Mouse (Mus musculus) urinary bladder, postnatal 36 days (tissue): ENCODE data around the gene Ppp2r5e.

Experiments used
- DNase-seq, 2 experiments: peaks; one replicate each; pipeline ENCODE4 v3.0.0; 2022; ENCODE audit warnings: low spot score in 2 of 2, mixed read lengths in 1 of 2

The Ppp2r5e gene

DNA sequence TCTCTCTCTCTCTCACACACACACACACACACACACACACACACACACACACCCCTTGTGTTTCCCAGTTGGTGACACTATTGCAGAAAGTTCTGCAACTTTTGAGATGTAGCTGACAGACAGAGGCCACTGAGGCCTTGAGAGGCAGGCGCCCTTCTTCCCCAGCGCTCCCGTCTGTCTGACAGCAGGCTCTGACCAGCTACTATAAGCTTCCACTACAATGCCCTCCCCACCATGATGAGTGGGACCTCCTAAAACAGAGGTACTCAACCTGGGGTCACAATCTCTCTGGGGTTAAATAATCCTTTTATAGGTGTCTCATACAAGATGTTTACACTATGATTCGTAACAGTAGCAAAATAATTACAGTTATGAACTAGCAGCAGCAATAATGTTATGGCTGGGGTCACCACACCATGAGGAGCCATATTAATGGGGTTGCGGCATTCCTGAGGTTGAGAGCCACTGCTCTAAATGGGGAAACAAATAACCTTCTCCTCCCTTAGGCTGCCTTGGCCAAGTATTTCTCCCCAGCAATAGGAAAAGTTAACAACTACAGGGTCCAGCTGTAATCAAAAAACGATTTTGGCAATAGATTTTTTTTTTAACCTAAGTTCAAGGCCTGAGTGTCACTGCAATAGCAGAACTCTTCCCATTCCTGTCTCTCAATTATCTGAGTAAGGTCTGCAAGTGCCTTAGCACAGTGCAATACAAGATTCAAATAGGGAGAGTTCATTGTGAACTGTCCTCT, 58.2 kb downstream of the Ppp2r5e start:
- DNase-seq, result no peak

DNA sequence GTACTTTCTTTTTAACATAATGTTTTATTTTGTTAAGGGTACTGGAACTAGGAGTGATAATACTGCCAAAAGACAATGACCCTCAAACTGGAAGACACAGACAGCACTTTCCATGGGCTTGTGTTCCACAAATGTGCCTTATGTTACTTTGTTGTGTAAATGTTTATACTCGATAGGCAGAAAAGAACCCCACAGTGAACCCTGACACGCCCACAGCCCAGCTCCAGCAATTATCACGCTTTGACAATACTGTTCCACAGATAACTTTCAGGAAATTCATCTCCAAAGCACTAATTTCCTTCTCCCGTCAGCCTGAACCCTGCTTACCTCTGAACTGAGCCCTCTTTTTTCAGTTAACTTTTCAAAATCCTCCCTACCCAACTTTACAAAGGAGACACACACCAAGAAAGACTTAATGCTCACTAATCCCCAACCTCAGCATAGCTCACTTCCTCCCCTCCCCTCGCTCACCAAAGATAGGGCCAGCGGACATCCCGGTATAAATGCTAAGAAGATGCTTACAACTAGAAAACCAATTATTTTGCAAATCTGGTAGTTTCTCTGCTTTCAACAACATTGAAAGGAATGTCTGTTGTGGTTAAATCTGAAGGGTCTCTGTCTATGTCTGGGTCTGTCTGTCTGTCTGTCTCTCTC, 58.9 kb downstream of the Ppp2r5e start:
- peak in 1 of 2 experiments; percentile 12 for DNase-seq

DNA sequence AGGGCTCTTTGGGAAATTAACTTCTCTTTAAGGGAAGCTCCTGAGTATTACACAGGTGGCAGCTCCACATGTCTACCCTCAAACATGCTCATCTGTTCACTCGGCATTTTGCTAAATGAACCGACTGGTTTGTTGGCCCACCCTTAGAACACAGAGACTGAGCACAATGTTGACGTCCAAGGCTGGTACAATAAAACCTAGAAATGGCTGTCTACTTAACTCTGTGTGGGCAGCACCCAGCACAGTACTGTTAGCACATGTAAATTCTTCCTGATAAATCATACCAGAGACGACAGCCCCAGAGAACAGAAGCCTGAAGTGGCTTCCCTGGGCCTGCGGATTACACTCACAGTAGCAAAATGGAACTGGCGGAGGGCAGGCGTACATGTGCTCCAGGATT, 59.5 kb downstream of the Ppp2r5e start:
- DNase-seq, result no peak

- no peak for DNase-seq
These were observed 62.9 kb downstream of the Ppp2r5e start for GRCm38 (mm10) chr12:75533145-75533544.

DNA sequence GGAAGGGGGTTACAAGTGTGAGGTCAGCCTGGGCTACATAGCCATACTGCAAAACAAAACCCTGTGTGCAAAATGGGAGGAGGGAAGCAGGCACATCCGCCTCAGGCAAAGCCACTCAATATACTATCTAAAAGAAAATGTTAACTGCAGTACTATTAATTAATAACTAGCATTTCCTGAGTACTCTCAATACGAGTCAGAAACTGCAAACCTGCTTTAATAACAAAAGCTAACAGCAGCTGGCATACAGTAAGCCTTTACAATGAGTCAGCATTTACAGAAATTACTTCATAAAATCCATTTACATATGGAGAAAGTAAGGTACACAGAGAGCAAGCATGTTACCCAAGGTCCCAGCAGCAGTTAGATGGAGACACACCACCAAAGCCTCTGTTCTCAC, 64.2 kb downstream of the Ppp2r5e start:
- no peak for DNase-seq

- no peak for DNase-seq
These were observed 66.9 kb downstream of the Ppp2r5e start for GRCm38 (mm10) chr12:75528857-75529808.

GRCm38 (mm10) chr12:75528300-75528699, 67.7 kb downstream of the Ppp2r5e start:
- DNase-seq, result no peak

DNA sequence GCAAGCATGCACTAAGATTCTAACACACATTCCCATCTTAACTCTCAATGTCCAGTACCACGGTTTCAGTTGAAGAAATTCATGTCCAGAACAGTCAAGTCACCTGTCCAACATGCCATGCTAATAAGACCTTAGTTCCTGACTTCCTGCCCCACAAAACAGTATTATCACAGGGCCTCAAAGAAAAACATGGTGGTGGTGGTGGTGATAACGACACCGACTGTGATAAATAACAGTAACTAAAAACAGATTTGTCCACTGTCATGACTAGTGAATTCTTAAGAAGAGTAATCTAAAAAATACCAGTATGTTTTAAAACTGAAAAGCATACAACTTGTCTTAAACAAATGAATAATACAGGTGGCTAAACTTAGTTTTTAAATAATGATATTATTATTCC, 71.8 kb downstream of the Ppp2r5e start:
- DNase-seq, result no peak

DNA sequence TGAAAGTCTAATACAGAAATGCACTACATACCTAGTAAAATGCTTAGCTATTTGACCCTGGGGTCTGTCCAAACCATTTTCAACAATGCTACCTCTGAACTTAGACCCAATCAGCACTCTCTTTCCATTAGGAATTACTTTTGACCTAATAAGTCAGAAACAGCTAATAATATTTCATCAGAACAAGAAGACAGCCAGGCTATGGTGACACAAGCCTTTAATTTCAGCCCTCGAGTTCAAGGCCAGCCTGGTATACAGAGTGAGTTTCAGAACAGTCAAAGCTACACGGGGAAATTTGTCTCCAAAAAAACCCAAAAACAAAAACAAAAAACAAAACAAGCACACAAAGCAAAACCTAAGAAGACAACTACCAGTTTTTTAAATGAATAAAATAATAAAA, 73.1 kb downstream of the Ppp2r5e start:
- DNase-seq, result no peak

- no peak for DNase-seq
These were observed 73.7 kb downstream of the Ppp2r5e start for GRCm38 (mm10) chr12:75522360-75522759.

- DNase-seq, result no peak
These were observed 75.7 kb downstream of the Ppp2r5e start for GRCm38 (mm10) chr12:75520395-75520794.

GRCm38 (mm10) chr12:75519181-75519940, 76.7 kb downstream of the Ppp2r5e start:
- DNase-seq, result no peak

DNA sequence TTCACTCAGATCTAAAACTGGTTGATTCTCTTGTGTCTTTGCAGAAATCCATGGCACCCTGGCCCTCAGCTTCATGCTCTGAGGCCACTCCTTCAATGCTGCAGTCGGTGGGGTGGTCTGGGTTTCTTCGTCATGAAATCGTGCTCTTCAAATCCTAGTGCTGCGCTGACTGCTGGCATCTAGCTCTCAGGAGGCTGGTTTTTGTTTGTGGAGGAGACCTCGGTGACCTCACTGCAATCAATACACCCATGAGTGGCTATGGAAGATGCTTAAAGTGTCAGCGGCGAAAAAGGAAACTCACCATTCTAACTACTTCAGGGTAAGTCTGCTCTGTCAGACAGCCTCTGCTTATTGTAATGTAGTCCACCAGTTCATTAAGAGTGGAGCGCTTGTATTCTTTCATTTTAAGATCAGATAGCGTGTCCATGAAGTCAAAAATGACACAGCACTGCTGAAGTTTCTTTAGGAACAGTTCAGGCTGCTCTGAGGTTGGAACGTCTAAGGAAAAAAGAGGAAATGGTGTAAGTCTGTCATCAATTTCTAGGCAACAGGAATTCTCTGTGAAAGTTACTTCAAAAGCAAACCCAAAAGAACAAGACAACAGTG, 80.6 kb downstream of the Ppp2r5e start:
- DNase-seq, result no peak

DNA sequence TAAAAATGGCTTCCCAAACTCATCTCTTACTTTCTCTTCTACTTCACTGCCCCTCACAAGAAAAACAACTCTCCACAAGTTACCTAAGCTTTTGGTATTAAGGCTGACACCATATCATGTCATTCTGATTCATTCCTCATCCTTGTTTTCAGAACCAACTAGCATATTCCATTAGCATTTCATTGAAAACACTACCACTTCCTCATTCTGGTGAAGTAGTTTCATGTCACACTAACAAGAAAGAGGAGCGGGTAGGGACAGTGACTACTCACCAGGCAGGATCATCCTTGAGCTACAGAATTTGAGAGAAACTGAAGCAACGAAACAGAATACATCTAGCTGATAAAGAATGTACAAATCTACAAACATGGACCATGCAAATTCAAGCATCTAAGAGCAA, 84.5 kb downstream of the Ppp2r5e start:
- no peak for DNase-seq

- DNase-seq, result no peak
These were observed 90.9 kb downstream of the Ppp2r5e start for GRCm38 (mm10) chr12:75504991-75505650.

DNA sequence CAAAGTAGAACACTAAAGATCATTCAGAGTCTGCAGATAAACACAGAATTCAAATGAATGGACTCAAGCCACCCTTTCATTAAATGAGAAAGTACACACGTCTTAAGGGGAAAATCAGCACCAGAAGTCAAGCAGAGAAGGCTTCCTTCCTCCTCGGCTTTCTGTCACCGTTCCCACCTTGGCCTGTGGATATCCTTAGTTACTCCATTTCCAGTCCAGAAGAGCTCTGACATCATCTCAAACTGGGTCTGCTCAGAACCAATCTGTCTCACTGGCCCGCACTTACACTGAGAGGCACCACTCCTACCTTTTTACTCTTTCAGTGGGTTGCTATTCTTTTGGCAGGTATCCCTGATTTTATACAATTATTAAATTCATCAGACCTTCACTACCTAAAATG, 93.4 kb downstream of the Ppp2r5e start:
- DNase-seq, result no peak

- no peak for DNase-seq
These were observed 98.3 kb downstream of the Ppp2r5e start for GRCm38 (mm10) chr12:75497698-75498097.

DNA sequence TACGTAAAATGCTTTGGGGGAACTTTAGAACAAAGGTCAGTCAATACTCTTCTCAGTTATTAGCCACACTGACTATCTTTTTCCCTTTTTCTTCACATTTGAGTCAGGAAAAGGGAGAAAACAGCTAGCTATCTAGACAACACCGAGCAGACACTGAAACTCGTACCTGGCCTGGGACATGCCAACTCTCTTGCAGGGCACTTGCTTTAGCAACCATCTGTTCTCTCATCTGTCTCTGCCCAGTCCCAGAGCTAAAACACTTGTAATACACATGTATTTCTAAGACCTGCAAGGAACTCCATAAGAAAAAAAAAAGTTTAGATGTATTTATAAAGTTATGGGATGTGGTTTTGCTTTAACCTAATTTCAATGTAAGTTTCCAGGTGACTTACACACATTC, 100.4 kb downstream of the Ppp2r5e start:
- no peak for DNase-seq

GRCm38 (mm10) chr12:75494643-75495042, 101.4 kb downstream of the Ppp2r5e start:
- DNase-seq, result no peak

GRCm38 (mm10) chr12:75492549-75493327, 103.3 kb downstream of the Ppp2r5e start:
- DNase-seq, result no peak
